Mouse (Mus musculus) brain, embryonic 14.5 days (tissue): Measurements from ENCODE around the gene Pcgf1.

Experiments
- CTCF ChIP-seq: fragments of 200-500 bp; IDR thresholded peaks from 2 replicates; pipeline ENCODE4 v1.5.1; 2012; ENCODE audit warnings: inconsistent platforms, mild to moderate bottlenecking, moderate library complexity, borderline replicate concordance; ENCODE audit not compliant: insufficient read depth, insufficient read length; ENCODE audit errors: extremely low read depth
- POLR2A ChIP-seq: fragments of 200-500 bp; IDR thresholded peaks from 2 replicates; pipeline ENCODE4 v1.6.1; 2012; ENCODE audit warnings: mild to moderate bottlenecking, inconsistent platforms, borderline replicate concordance; ENCODE audit not compliant: poor library complexity, insufficient read depth, insufficient read length, severe bottlenecking; ENCODE audit errors: extremely low read depth

DNA sequence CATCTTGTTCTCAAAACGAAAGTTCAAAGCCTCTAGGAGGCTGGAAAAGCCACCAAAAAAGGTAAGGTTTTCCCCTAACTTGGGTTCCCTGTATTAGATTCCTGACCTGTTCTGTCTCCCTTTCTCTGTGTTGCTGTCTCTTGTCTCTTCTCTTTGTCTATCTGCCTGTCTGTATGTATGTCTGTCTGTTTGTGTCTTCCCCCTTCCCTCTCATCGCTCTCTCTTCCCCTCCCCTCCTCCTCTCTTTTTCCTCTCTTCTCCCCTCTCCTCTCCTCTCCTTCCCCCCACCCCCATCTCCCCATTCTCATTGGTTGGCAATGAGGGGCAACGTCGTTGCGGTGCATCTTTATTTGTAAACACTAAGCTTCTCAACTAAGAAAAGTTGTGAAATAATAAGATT, 47.7 kb downstream of the Pcgf1 start, which contains the start of gene Ino80b:
- no peak for TF ChIP-seq CTCF
- no peak for TF ChIP-seq POLR2A
